Mouse (Mus musculus): ENCODE data around the gene Ano6.
A peak's percentile ranks its signal among the peaks of the same experiment; 100 is the strongest.

The Ano6 gene

DNA sequence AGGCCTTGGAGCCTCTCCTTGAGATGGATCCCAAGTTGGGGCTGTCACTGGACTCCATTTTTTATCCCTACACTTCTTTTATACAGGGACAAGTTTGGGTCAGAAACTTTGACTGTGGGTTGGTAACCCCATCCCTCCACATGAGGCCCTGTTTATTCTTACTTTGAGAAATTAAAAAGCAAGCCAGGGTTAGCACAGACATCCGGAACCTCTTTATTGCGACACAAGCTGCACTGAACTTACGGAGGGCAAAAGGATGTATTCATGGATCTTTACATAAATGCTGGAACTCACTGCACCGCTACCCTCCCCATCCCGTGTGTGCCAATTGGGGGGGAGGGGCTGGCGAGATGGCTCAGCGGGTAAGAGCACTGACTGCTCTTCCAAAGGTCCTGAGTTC is 105.1 kb downstream of the Ano6 start:
- DNase-seq: no peak

DNA sequence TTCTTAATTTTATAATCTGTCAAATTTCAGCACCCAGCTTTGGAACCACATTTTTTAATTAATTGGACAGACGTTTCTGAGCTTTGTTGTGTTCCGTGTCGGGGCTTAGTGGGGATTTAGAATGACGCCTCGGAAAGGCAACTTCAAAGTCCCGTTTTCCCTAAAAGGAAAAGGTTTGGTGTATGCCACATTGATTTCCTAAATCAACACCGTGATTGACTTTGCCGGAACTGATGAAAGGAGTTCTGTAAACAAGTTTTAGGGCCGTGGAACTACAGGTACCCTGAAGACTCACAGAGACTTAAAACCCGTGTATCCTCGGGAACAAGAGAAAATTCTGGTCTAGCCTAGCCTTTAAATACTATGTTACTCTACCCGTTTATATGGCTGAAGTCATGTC is 107.0 kb downstream of the Ano6 start:
- no peak for DNase-seq

DNA sequence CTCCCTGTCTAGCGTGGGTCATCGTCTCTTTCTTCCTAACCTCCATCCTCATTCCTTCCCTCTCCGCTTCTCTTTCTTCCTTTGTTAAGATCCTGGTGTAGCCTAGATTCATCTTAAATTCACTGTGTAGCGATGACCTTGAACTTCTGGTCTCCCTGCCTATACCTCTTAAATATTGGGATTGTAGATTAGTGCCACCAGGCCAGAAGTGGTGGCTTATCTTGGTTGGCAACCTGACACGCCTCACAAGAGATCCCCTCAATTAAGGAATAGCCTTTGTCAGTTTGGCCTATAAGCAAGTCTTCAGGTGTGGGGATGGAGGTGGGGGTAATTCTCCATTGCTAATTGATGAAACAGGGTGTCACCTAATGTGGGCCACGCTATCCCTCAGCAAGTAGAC is 107.8 kb downstream of the Ano6 start:
- no peak for DNase-seq

DNA sequence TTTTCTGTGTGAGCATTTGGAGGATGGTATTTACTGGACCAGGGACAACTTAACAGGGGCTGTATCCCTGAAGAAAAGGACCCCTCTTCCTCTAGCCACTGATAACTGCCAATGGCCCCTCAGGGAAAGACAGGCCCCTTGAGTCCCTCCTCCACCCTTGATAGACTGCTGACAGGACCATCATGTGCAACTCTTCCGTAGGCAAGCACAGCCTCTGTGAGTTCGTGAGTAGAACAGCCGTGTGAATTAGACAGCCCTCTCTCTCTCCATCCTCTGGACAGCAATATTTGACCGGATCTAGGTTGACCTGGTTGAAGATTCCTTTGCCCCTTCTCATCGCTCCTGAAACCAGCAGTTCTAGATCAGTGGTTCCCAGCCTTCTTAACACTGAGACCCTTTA is 111.8 kb downstream of the Ano6 start:
- DNase-seq: no peak

- DNase-seq: no peak
Measured at GRCm38 (mm10) chr15:95904247-95904646, 113.6 kb downstream of the Ano6 start.

DNA sequence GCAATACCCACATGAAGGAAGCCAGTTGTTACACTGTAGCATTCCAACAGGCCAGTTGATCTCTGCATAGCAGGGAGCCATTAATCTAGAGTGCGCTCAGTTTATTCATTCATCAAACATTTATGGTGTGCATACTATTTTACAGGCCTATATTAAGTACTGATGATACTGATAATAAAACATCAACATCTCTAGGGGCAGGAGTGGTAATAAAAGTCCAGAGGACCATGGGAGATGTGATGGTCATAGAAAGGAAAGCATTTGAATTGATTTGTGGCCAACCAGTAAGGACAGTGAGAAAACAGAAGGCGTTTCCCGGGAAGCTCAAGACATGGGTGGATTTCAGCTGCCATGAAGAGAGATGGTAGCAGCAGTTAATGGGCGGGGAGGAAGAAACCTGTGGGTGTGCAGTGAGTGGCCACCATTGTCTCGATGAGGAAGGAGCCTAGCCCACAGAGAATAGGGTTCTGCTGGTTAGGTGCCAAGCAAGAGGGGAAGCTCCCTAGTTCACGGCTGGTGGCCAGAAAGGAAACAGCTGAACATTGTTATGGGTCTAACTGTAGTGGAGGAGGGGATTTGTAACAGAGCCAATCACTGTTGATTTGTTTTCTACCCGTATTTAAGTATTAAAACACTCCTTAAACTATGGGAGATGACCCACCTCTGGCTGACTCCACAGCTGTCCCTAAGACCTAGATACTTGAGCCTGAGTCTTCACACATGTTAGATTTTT is 115.5 kb downstream of the Ano6 start:
- peak; percentile 53 for DNase-seq

DNA sequence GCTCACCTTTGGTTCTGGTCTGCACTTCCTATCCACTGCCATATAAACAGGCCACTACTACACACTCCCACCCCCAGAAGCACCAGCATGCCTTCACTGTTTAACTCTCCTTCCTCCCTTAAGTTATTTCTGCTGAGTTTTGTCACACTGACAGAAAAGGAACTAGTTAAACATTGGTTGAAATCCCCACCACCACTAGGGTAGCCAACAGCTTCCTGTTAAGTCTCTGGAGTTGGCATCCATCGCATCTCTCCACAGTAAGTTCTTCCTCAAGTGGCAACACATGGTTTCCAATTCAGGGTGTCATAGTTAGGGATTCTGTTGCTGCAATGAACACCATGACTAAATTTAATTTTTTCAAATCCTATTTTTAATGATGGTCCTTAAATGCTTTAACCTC is 116.2 kb downstream of the Ano6 start:
- no peak for DNase-seq

GRCm38 (mm10) chr15:95907337-95907736 is 116.7 kb downstream of the Ano6 start:
- peak; percentile 57 for DNase-seq

GRCm38 (mm10) chr15:95907909-95908308 is 117.3 kb downstream of the Ano6 start:
- DNase-seq: no peak

- no peak for DNase-seq
Measured at GRCm38 (mm10) chr15:95910099-95910780, 119.6 kb downstream of the Ano6 start.

GRCm38 (mm10) chr15:95914963-95915362 is 124.3 kb downstream of the Ano6 start:
- DNase-seq: no peak

DNA sequence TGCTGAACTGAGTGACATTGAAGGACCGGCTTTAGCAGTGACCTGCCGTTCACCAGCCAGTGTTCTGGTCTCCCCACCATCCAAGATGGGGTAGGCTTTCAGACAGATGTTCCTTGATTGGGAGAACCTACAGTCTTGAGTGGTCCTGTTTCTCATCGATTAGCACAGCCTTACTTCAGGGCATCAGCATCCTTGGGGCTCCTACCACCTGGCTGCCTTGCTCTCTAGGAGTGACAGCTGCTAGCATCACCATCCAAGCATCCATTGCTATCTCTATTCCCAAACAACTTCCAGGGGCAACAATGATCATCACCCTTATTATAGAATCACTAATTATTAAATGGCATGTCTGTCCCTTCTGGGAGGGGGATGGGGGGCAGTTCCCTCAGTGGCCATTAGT is 124.8 kb downstream of the Ano6 start:
- no peak for DNase-seq

DNA sequence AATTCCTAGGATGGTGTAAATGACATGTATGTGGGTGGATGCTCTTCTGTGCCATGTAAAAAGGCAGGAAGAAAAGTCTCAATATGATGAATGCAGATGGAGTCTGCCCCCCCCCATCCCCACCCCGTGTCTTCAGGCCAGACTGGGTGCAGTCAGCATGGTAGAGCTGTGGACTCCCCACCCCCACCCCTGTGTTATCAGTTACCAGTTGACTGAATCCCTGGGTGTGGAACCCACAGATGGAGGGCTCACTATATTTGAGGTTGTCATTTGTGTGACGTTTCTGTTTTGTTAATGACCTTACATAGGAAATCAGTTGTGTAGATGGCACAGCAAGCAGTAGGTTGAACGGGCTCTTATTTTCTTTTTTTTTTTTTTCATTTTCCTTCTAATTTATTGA is 126.7 kb downstream of the Ano6 start:
- DNase-seq: no peak

GRCm38 (mm10) chr15:95920047-95920446 is 129.4 kb downstream of the Ano6 start:
- peak; percentile 23 for DNase-seq

DNA sequence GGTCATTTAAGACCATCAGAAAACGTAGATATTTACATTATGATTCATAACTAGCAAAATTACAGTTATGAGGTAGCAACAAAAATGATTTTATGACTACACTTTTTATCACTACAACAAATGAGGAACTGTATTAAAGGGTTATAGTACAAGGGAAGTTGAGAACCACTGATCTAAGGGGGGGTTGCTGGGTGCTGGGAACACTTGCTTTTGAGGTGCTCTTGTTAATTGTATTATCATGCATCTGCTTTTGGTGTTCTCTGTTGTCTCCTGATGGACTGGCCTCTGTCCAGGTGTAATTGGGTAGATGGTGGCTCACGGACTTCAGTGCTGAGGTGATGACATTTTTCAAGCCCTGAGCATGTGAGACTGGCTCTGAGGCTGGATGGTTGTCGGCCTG is 130.4 kb downstream of the Ano6 start:
- DNase-seq: no peak

DNA sequence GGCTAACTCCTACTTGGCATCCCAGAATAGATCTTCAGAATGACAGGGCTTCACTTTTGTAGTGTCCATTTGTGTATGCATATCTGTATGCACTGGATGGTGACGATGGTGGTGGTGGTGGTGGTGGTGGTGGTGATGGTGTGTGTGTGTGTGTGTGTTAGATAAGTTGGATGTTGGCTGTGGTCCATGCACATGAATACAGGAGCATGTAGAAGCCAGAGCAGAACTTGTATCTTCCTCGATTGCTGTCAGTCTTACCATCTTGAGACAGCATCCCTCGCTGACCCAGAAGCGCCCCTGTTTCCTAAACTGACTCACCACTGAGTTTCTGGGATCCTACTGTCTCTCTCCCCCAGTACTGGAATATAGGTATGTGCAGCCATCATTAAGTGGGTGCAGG is 131.0 kb downstream of the Ano6 start:
- DNase-seq: no peak

GRCm38 (mm10) chr15:95922558-95922957 is 131.9 kb downstream of the Ano6 start:
- DNase-seq: no peak

- DNase-seq: no peak
Measured at GRCm38 (mm10) chr15:95925334-95925986, 134.8 kb downstream of the Ano6 start.

DNA sequence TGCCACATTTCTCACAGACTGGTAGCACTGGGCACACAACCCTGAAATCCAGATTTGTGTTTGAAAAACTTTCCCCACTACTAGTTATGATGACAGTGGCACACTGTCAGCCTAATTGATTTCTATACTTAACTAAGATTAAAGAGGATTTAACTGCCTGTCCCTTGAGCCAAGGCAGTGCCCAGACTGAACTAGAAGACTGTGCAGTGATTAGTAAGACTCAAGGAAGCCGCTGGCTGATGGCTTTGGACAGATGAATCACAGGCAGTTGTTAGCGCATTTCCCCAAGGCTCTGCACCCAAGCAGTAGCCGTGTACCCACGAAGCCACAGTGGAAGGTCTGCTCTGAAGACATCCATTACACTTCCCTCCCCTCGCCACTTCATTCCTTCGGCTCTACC is 138.4 kb downstream of the Ano6 start:
- DNase-seq: no peak

DNA sequence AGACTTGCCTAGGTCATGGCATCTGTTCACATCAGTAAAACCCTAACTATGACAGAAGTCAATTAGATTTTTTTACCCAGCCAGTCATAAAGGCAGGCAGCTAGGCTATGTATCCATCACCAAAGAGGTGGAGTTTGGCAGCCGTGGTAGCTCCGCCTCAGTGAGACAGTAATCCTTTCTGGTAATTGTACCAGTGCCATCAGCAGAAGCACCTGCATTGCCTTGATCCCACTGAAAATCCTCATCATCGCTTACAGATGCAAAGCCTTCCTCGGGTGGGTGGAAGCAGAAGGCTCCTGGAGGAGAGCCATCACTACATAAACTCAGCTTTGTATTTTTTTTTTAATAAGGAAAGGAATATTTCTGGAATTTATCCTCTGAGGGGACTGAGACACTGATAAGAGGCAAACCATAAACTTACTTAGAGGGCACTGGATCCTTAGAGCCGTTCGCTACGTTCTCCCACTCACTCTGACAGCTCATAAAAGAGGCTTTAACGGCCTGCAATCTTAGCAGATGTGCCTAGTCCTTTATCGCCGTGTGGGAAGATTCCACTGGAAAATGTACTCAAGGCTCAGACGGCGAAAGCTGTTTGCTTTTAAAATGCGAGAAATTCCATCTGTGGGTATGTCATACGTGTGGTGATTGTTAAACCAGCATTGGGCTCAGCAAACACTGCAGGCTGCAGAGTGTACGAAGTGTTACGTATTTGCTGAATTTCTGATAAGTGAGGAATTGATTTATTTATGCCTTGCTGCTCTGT is 140.6 kb downstream of the Ano6 start:
- peak; percentile 69 for DNase-seq

DNA sequence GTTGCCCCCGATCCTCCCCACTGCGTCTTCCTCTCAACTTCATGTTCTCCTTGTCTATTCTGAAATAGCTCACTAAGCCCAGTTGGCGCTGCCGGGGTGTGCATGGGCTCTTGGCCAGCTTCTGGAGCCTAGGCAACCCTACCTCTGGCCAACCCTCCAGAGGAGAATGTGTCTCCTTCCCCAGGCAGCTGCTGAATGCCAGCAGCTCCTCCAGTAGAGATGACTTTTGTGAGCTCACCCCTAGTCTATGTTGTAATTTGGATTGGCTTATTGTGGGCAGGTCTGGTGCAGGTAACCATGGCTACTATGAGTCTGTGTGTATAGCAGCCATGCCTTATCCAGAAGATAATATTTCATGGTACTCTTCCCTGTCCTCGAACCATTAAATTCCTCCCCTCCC is 141.7 kb downstream of the Ano6 start:
- DNase-seq: peak; percentile 55

DNA sequence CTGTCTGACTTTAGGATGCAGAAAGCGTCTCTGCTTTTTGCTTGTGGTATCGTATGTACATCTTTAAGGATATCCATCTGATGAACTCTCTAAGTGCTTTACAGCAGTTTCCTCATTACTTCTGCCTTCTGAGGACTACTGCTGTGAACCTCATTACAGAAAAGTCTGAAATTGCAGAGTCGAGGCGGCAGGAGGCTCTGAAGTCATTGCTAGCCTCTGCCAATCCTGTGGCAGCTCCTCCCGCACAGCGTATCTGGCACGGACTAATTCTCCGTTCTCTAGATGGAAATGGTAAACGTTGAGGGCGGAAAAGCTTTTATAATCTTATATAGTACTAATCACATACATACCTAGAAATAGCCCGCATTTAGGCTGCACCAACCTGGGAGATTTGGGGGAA is 144.5 kb downstream of the Ano6 start:
- DNase-seq: peak; percentile 37

- DNase-seq: no peak
Measured at GRCm38 (mm10) chr15:95943470-95943869, 152.8 kb downstream of the Ano6 start.
